Mouse (Mus musculus): ENCODE data around the gene Il5.

- TF ChIP-seq CHD2 (IDR thresholded peaks at IDR 0.05; ENCODE audit: low read depth, low read length) (no peak), ZNF384 (IDR thresholded peaks at IDR 0.05; ENCODE audit: low read depth, low read length) (no peak), HCFC1 (IDR thresholded peaks at IDR 0.05; ENCODE audit: borderline replicate concordance, insufficient read depth, low read length) (no peak)
Measured at GRCm38 (mm10) chr11:53671414-53671813, 49.2 kb upstream of the Il5 start.
